Mouse (Mus musculus): ENCODE data around the gene Rwdd2b.
A peak's percentile ranks its signal among the peaks of the same experiment; 100 is the strongest.

The Rwdd2b gene

GRCm38 (mm10) chr16:87440184-87440686, at the start of gene Rwdd2b:
Gene Rwdd2b, minus strand, starts transcription at chr16:87440573.
- peak; percentile 97 for DNase-seq

GRCm38 (mm10) chr16:87488605-87489004, 48.2 kb upstream of the Rwdd2b start:
- DNase-seq: no peak

GRCm38 (mm10) chr16:87486739-87487138, 46.4 kb upstream of the Rwdd2b start:
- DNase-seq: no peak

- no peak for DNase-seq
These were observed 44.0 kb upstream of the Rwdd2b start for GRCm38 (mm10) chr16:87484367-87484766.

GRCm38 (mm10) chr16:87470579-87470978, 30.2 kb upstream of the Rwdd2b start:
- no peak for DNase-seq

GRCm38 (mm10) chr16:87458752-87459151, 18.4 kb upstream of the Rwdd2b start:
- DNase-seq: no peak

- DNase-seq: peak; percentile 28
These were observed 14.8 kb upstream of the Rwdd2b start for GRCm38 (mm10) chr16:87455180-87455611.

GRCm38 (mm10) chr16:87454419-87455179, 14.2 kb upstream of the Rwdd2b start, which contains the start of gene Usp16:
Gene Usp16, plus strand, starts transcription at chr16:87454703.
- peak; percentile 96 for DNase-seq

- no peak for DNase-seq
These were observed 12.9 kb upstream of the Rwdd2b start for GRCm38 (mm10) chr16:87453226-87453625.

GRCm38 (mm10) chr16:87445528-87445927, 5.2 kb upstream of the Rwdd2b start:
- DNase-seq: no peak

GRCm38 (mm10) chr16:87445110-87445509, 4.7 kb upstream of the Rwdd2b start:
- DNase-seq: no peak

- no peak for DNase-seq
These were observed 3.7 kb upstream of the Rwdd2b start for GRCm38 (mm10) chr16:87444071-87444470.

GRCm38 (mm10) chr16:87443245-87443644, 2.9 kb upstream of the Rwdd2b start:
- no peak for DNase-seq

GRCm38 (mm10) chr16:87442291-87442690, 1.9 kb upstream of the Rwdd2b start:
- no peak for DNase-seq

GRCm38 (mm10) chr16:87441089-87441488, 716 bp upstream of the Rwdd2b start:
- DNase-seq: peak; percentile 19

- DNase-seq: no peak
These were observed 1.7 kb downstream of the Rwdd2b start for GRCm38 (mm10) chr16:87438697-87439096.

GRCm38 (mm10) chr16:87437096-87437495, 3.3 kb downstream of the Rwdd2b start:
- DNase-seq: no peak

- no peak for DNase-seq
These were observed 4.8 kb downstream of the Rwdd2b start for GRCm38 (mm10) chr16:87435411-87436205.

GRCm38 (mm10) chr16:87434946-87435345, 5.4 kb downstream of the Rwdd2b start:
- DNase-seq: no peak

GRCm38 (mm10) chr16:87434266-87434665, 6.1 kb downstream of the Rwdd2b start:
- DNase-seq: no peak

- DNase-seq: peak; percentile 99
These were observed 8.1 kb downstream of the Rwdd2b start, which contains the start of gene Ltn1 for GRCm38 (mm10) chr16:87432033-87432814. Gene Ltn1, minus strand, starts transcription at chr16:87432612.

GRCm38 (mm10) chr16:87427516-87427915, 12.9 kb downstream of the Rwdd2b start:
- DNase-seq: peak; percentile 57

GRCm38 (mm10) chr16:87420662-87421061, 19.7 kb downstream of the Rwdd2b start:
- DNase-seq: no peak

Data from lung, postnatal 10 days (tissue).